Mouse (Mus musculus): Measurements from ENCODE around the gene Samd4.

Samd4 gene

GRCm38 (mm10) chr14:46955574-46956043 is 73.0 kb downstream of the Samd4 start:
- no peak for DNase-seq (ENCODE audit: low read depth, low spot score)

GRCm38 (mm10) chr14:46956121-46956520 is 73.5 kb downstream of the Samd4 start:
- no peak for DNase-seq (ENCODE audit: low read depth, low spot score)

DNA sequence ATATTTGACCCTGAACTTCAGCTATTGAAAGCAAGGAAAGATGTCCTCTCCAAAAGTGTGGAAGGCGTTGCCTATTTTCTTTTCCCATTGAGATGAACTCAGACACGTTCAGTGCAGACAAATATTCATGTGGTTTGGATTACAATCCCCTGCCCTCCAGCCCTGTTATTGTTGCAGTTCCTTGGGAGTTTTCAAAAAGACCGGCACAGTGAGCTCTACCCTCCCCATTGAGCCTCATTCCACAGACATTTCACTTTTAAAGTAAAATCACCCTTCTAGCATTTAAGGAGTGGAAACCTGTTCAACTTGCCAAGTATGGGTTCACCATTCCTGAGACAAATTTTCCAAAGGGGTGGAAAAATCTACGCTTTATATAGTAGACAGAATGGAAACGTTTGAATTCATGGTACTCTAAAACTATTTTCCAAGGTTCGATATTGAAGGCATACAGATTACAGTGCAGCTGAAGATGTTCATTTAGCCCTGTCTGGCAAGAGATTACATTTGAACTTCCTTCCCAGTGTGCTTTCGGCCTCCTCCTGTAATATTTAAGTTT is 76.6 kb downstream of the Samd4 start:
- DNase-seq (ENCODE audit: low read depth, low spot score) = no peak

GRCm38 (mm10) chr14:46959831-46960230 is 77.2 kb downstream of the Samd4 start:
- DNase-seq (ENCODE audit: low read depth, low spot score) = no peak

- no peak for DNase-seq (ENCODE audit: low read depth, low spot score)
Measured at GRCm38 (mm10) chr14:46962832-46963231, 80.2 kb downstream of the Samd4 start.

DNA sequence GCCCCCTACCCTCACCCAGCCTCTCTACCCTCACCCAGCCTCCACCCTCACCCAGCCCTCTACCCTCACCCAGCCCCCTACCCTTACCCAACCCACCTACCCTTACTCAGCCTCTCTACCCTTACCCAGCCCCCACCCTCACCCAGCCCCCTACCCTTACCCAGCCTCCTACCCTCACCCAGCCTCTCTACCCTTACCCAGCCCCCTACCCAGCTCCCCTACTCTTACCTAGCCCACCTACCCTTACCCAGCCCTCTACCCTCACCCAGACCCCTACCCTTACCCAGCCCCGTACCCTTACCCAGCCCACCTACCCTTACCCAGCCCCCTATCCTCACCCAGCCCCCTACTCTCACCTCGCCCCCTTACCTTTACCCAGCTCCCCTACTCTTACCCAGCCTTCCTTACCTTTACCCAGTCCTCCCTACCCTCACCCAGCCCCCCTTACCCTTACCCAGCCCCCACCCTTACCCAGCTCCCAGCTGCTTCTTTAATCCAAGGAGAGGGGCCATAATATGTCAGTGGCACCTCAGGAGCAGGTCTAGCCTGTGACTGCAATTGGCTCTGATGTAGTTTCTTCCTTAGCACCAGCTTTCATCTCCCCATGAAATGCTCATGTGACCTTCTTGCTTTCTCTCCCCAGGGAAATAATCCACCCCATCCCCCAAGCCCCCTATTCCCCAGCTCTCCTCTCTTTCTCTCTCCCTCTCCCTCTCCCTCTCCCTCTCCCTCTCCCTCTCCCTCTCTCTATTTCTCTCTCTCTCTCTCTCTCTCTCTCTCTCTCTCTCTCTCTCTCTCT is 81.6 kb downstream of the Samd4 start:
- no peak for DNase-seq (ENCODE audit: low read depth, low spot score)

DNA sequence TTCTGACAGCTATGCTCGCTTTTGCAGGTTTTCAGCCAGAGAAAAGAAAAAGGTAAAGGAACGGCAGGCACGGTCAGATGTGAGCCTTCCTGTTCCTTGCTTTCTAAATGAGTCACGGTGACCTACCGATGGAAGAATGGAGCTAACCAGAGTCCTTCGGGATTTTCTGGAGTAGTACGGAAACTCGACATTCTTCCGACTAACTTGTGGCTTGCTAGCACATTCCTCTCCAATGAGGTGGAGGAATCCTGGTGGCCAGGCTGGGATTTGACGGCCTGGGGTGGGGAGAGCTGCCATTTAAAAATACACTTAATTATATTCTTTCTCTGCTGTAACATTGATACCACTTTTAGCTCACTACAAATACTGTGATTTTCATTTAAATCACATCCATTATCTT is 83.6 kb downstream of the Samd4 start:
- peak; percentile 72 for DNase-seq (ENCODE audit: low read depth, low spot score)

GRCm38 (mm10) chr14:46968046-46968445 is 85.4 kb downstream of the Samd4 start:
- DNase-seq (ENCODE audit: low read depth, low spot score) = no peak

GRCm38 (mm10) chr14:46970673-46971072 is 88.0 kb downstream of the Samd4 start:
- DNase-seq (ENCODE audit: low read depth, low spot score) = no peak

DNA sequence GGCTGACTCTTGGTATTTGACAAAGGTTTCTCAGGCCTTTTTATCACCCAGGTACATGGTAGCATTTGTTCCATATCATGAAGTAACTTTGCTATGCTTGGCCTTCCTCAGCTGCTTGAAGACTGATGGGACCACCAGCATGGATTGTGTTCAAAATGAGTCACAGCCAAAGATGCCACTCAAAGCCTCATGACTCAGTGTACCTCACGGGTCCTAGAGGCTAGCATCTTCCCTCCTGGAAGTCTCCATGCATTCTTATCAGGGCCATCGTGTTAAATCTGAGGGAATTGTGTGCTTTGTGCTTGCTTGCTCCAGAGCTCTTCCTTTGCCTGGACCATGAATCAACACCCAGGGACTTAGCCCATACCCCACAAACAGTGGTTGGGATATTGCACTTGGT is 89.1 kb downstream of the Samd4 start:
- no peak for DNase-seq (ENCODE audit: low read depth, low spot score)

GRCm38 (mm10) chr14:46974874-46975273 is 92.2 kb downstream of the Samd4 start:
- DNase-seq (ENCODE audit: low read depth, low spot score) = no peak

GRCm38 (mm10) chr14:46975969-46976368 is 93.3 kb downstream of the Samd4 start:
- DNase-seq (ENCODE audit: low read depth, low spot score) = no peak

- DNase-seq (ENCODE audit: low read depth, low spot score) = no peak
Measured at GRCm38 (mm10) chr14:46976712-46977111, 94.1 kb downstream of the Samd4 start.

- DNase-seq (ENCODE audit: low read depth, low spot score) = no peak
Measured at GRCm38 (mm10) chr14:46977660-46978059, 95.0 kb downstream of the Samd4 start.

GRCm38 (mm10) chr14:46979172-46979571 is 96.5 kb downstream of the Samd4 start:
- no peak for DNase-seq (ENCODE audit: low read depth, low spot score)

- DNase-seq (ENCODE audit: low read depth, low spot score) = no peak
Measured at GRCm38 (mm10) chr14:46980736-46981438, 98.2 kb downstream of the Samd4 start.

DNA sequence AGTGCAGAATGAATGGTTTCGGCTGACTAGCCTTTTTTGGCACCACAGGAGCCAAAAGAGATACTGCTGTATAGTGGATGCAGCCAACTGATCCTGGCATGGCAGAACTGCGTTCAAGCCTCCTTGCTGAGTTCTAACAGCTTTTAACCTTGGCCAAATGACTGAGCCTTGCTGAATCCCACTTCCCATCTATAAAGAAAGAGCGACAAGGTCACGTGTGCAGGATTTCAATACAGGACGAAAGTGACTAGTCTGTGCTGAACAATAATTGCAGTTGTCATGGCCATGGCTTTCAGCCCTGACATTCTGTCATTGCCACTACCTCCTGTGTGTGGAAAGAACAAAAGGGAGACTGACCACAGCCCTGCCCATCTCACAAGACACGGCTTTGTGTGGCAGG is 99.5 kb downstream of the Samd4 start:
- DNase-seq (ENCODE audit: low read depth, low spot score) = no peak

- DNase-seq (ENCODE audit: low read depth, low spot score) = no peak
Measured at GRCm38 (mm10) chr14:46984542-46985125, 102.0 kb downstream of the Samd4 start.

DNA sequence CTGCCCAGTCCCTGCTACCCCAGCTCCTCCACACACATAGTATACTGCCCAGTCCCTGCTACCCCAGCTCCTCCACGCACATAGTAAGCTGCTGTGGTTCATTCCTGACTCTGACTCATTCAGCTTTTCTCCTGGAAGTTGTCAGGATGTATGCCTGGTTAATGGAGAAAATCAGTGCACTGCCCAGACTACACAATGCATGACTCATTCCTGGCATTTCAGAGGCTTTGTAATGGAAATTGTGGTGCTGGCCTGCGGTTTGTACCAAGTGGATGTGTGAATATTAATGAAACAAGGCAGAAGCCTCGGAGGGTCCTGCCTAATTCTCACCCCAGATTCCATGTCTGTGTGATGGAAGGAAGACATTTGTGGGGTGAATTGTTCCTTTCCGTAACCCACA is 107.0 kb downstream of the Samd4 start:
- no peak for DNase-seq (ENCODE audit: low read depth, low spot score)

DNA sequence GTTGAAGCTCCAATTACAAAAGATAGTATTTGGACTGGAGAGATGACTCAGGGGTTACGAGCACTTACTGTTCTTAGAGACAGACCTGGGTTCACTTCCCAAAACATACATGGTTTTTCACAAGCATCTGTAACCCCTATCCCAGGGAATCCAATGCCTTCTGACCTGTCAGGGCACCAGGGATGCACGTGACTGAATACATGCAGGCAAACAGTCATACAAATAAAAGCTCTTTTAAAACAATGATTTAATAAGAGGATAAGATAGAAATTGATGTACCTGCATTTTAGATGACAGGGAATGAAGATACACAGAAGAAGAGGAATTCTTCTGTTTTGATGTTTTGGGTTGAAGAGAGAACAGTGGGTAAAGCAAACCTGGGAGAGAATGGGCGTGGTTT is 107.8 kb downstream of the Samd4 start:
- DNase-seq (ENCODE audit: low read depth, low spot score) = no peak

- no peak for DNase-seq (ENCODE audit: low read depth, low spot score)
Measured at GRCm38 (mm10) chr14:46994704-46995103, 112.0 kb downstream of the Samd4 start.

GRCm38 (mm10) chr14:46999321-47000025 is 116.8 kb downstream of the Samd4 start:
- peak; percentile 80 for DNase-seq (ENCODE audit: low read depth, low spot score)

Measured in skeletal muscle tissue, adult 2 months (tissue).